Mouse (Mus musculus) regulatory T cell (primary cell): ENCODE data around the gene Dnajc22.

Source experiments
- in situ Hi-C: fragments of 300-600 bp; cut with MboI, MseI; formaldehyde crosslinking; loops from one replicate; pipeline ENCODE4 v1.15.1; 2025; ENCODE audit warnings: high pct_unique_total_duplicates

Dnajc22 gene

GRCm38 (mm10) chr15:99087253-99088075 lies 5.5 kb upstream of the Dnajc22 start, which contains the start of gene C1ql4:
TSS of gene C1ql4 (minus strand) at chr15:99087817.
- in situ Hi-C loops = no loop called here

GRCm38 (mm10) chr15:99088292-99088691 lies 4.7 kb upstream of the Dnajc22 start:
- in situ Hi-C loops = no loop called here

- in situ Hi-C loops = no loop called here
Observed at GRCm38 (mm10) chr15:99089069-99089468, 3.9 kb upstream of the Dnajc22 start.

GRCm38 (mm10) chr15:99093291-99094258 lies 605 bp downstream of the Dnajc22 start:
- in situ Hi-C loops = no loop called here

- in situ Hi-C loops = no loop called here
Observed at GRCm38 (mm10) chr15:99094631-99095270, 1.8 kb downstream of the Dnajc22 start.

GRCm38 (mm10) chr15:99095356-99095755 lies 2.4 kb downstream of the Dnajc22 start:
- in situ Hi-C loops = no loop called here

GRCm38 (mm10) chr15:99096061-99096793 lies 3.3 kb downstream of the Dnajc22 start:
- in situ Hi-C loops = no loop called here

- in situ Hi-C loops = no loop called here
Observed at GRCm38 (mm10) chr15:99096831-99097500, 4.0 kb downstream of the Dnajc22 start.

- in situ Hi-C loops = no loop called here
Observed at GRCm38 (mm10) chr15:99097840-99098492, 5.0 kb downstream of the Dnajc22 start.

- in situ Hi-C loops = no loop called here
Observed at GRCm38 (mm10) chr15:99098493-99098861, 5.5 kb downstream of the Dnajc22 start.

- in situ Hi-C loops = no loop called here
Observed at GRCm38 (mm10) chr15:99099139-99099556, 6.2 kb downstream of the Dnajc22 start.

GRCm38 (mm10) chr15:99099984-99100383 lies 7.0 kb downstream of the Dnajc22 start:
- in situ Hi-C loops = loop anchor here (10.0 kb wide), 1 partner anchor 205 kb away; the partner anchor contains the start of genes Dhh and Rhebl1

GRCm38 (mm10) chr15:99105238-99105637 lies 12.3 kb downstream of the Dnajc22 start:
- in situ Hi-C loops = loop anchor here (10.0 kb wide), 1 partner anchor 210 kb away; the partner anchor contains the start of genes Dhh and Rhebl1

GRCm38 (mm10) chr15:99107866-99108265 lies 14.9 kb downstream of the Dnajc22 start:
- in situ Hi-C loops = loop anchor here (10.0 kb wide), 1 partner anchor 213 kb away; the partner anchor contains the start of genes Dhh and Rhebl1

- in situ Hi-C loops = no loop called here
Observed at GRCm38 (mm10) chr15:99111139-99111538, 18.2 kb downstream of the Dnajc22 start.

- in situ Hi-C loops = no loop called here
Observed at GRCm38 (mm10) chr15:99111809-99112208, 18.8 kb downstream of the Dnajc22 start.

- in situ Hi-C loops = no loop called here
Observed at GRCm38 (mm10) chr15:99112843-99113395, 19.9 kb downstream of the Dnajc22 start.

GRCm38 (mm10) chr15:99113396-99113975 lies 20.5 kb downstream of the Dnajc22 start:
- in situ Hi-C loops = no loop called here
